Mouse (Mus musculus) R1 (cell line): ENCODE measurements around the gene Fen1.

Source experiments
- DNase-seq: peaks from one replicate; pipeline ENCODE4 v3.0.0-alpha.2; 2018; ENCODE audit warnings: low read depth, low spot score

Fen1 gene

DNA sequence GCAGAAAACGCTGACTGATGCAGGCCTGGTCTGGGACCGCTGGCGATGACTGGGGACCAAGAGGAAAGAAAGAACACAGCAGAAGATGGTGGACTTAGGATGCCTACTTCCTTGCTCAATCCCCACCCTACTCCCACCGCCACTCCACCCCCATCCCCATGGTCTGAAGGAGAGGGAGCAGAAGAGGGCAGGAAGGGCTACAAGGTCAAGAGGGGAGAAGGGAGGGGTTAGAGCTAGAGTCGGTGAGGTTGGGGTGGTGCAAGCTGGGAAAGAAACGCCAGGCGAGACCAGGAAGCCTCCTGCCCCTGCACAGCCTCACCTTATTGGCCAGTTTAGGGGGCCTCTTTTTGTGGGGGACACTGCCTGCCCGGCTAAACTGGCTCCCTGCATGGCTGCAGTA, 12.1 kb upstream of the Fen1 start:
- DNase-seq: peak; percentile 51

DNA sequence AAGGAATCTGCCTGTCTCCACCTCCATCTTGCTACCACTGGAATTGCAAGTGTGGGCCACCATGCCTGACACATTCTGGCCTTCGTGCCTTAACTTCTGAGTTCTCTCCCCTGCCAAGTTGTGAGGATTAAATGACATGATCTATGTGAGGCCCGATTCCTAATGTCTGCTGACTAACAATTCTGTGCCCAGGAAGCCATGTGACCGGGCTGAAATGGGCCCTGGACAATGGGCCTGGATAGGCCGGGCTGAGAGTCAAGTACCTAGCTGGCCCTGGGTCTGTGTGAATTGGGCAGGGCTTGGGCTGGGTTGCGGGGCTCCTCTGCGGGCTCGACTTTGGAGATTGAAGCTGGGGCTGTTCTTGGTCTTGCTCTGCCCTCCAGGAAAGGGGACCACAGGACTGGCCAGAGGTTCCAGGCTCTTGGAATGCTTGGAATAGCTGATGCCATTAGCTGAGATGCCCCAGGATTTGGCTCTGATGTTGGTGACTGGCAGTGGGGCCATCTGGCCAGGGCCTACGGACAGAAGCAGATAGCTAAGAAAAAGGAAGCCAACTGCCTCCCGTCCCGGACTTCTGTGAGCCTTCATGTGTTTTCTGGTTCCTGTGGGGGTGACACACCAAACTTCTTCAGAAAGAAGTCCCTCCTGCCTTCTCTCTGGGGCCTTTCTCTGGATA, 10.0 kb upstream of the Fen1 start:
- no peak for DNase-seq

DNA sequence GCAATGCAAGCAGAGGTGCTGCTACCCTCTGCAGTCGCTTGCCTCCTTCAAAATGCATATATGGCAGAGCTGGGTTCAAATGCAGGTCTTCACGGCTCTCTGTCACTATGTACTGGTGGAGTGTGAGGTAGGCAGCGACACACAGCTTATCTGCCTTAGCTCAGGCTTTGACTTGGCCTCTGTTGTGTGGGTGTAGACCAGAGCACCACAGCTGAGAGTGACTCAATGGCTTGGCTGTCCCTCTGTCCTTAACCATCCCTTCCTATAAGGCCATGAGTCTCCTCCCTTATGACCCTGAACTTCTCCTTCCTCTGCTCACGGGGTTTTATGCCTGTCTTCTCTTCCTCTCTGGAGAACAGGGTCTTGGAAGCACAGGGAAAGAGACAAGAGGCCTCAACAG, 6.9 kb upstream of the Fen1 start:
- DNase-seq: no peak

DNA sequence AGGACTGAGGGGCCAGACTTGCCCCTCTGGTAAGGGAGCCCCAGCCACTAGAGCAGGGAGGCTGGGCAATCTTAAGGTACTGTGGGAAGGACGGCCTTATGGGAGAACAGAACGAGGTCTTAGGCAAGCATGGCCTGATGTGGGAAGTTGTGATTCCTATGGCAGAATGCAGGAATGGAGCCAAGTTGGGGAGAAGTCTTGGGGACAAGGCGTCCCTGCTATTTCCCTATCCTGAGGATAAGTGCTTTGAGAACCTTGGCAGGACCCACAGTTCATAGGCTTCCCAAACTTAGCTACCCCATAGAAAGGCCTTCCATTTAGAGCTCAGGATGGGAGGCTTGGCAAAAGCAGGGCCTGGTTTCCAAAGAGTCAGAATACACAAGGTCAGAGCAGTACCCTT, 4.9 kb upstream of the Fen1 start:
- DNase-seq: no peak

DNA sequence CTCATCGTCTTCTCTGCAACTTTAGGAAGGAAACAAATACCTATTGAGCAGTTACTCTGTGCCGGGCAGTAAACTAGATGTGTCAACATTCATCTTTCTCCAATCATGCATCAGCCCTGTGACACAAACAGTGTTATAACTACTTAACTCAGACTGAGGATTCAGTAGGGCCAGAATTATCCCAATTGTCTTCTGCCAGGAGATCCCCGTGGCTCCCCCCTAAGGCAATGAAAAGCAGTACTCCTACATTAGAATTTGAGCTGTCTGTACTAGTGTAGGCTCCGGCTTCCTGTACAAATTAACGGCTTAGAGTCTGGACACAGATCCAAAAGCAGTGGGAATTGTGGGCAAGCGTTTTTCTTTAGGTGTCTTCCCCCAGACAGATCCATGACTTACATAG, 1.1 kb upstream of the Fen1 start:
- no peak for DNase-seq

DNA sequence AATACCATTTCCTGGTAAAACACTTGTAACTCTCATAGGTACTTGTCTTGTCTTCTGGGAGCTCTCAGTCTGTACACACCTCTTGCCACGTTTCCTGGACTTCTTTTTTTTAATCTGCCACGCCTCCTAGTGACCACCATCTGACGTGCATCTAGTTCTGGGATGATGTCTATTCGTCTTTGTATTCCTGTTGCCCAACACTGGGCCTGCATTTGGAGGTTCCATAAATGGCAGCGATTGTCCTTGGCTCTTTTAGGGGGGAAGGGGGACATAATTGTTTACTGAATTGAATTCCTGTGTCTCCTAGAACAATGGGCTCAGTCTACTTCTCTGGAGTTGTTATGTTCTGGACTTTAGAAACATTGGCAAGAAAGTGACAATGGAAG, 640 bp upstream of the Fen1 start:
- DNase-seq: peak; percentile 85

DNA sequence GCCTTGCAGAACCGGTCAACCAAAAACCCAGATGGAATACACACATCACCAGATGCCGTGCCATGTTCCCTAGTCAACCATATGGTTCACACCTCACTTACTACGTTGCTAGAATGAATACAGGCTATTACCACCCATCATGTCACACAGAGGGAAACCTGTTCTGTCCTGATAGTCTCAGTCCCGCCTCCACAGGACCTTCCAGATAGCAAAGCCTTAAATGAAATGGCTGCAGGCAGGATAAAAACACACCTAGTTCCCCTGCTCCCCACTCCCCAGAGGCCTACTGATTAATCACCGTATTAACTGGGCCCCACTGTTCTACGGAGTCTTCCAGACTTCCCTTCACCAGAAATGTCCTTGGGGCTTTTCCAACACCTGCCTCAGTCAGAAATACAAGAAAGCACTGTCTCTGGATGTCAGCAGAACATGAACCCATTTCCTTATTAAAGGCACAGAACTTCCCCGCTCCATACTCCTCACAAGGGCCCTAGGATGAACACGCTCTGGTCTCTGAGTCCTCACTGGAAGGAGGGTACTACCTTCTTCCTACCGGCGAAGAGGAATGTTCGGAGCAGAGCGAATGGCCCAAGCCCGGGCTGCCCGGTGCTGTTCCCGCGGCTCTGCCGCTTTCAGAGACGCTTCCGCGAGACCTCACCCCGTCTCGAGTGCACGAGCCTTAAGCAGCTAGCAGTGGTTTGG, 672 bp downstream of the Fen1 start:
- peak; percentile 47 for DNase-seq

DNA sequence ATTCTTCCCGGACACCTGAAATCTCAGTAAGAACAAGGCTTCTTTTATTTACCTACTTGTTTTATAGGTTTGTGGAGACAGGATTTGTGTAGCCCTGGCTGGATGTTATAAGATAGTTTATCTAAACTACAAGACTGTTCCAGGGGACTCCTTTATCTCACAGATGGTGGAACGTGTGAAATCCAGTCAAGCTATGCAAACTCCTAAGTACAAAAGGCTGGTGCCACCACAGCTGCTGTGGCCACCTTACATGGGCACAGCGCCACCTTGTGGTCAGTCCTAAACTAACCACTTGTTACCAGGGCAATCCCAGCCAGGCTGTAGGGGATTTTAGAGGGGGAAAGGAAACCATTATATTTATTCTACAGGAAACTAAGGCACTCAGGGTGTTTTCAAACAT, 5.2 kb downstream of the Fen1 start:
- DNase-seq: peak; percentile 86

DNA sequence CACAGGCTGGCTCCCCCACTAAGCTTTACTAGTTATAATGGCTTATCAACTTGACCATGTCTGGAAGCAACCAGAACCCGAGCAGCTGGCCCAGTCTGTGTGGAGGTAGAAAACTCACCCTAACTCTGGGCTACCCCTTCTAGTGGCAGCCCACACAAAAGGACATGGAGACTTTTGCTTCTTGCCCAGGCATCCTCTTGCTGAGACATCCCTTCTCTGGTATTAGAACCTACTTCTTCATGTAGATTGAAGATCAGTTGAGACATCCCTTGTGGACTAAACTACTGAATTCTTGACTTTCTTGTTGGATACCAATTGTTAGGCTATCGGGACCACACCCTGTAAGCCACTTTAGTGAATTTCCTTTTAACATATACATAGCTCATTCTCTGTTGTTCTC, 5.7 kb downstream of the Fen1 start:
- no peak for DNase-seq

DNA sequence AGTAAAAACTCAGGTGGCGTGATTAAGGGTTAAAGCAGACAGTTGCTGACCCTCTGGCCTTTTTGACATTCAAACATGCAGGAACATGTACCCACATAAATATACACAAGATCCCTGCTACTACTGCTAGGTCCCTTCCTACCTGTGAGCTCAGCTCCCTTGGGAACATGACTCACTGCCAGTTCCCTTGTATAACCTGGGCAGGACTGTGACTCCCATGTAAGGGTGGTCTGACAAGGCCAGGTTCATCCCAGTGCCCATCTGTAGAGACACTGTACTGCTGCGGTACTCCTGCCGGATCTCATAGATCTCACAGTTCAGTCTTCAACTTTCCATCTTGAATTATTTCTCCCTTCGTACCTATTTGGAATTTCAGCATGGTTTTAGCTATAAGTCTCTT, 6.8 kb downstream of the Fen1 start:
- no peak for DNase-seq

DNA sequence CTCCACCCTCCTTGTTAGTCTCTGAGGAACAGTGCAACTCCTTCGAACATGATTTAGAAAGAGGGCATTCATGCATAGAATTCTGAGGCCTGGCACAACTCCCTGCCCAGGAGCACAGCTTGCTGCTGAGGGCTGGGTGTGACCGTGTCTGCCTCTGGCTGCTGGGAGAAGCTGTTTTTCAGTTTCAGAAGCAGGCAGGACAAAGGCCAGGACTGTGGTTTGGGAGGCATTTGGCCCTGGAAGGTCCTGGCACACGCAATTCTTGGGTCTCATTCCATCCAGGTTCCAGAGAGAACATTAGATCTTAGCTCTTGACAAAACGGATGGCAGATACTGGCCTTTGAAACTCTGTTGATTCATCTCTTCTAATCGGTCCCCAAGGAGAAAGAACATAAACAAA, 8.7 kb downstream of the Fen1 start:
- no peak for DNase-seq

DNA sequence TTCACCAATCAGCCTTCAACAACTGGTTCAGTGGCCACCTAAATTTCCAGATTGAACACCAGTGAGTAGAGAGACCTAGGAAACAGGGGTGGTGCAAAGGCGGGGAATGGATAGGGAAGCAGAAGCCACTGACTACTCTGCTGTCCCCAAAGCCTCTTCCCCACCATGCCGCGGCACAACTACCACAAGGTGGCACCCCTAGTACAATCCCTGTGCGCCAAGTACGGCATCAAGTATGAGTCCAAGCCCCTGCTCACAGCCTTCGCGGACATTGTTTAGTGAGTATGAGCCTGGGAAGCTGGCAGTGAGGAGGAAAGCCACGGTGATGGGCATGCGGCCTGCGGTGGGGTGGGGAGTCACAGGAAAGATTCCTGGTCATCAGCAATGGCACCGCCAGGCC, 9.6 kb downstream of the Fen1 start:
- DNase-seq: peak; percentile 63

DNA sequence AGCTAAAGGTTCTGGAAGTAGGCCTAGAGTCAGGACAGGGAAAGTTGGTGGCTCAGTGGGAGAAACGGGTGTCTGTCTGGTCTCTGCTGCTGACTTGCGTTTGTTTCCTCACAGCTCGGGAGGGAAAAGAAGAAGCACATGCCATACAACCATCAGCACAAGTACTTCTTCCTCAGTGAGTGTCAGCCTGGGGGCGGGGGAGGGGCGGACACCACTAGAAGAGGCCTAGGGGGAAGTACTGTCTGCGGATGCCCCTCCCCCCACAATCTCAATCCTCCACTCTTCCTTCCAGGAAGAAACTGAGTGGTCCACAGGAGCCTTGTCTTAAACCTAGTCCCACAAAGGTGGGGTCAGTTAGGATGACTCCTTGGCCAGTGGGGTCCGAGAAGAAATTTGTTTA, 12.6 kb downstream of the Fen1 start:
- peak; percentile 57 for DNase-seq

DNA sequence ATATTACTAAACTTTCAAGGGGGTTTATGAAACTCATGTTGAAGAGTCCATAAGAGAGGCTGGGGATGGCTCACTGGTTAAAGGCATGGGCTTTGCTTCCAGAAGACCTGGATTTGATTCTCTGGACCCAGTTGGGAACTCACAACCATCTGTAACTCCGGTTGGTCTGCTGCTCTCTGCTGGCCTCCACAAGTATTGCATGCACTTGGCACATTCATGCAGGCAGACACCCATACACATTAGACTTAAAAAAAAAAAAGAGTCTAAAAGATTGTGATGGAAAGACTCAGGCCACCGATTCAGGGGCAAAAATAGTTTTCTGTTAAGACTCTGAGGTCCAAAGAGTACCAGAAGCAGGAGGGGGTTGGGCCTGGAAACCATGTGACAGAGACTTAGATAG, 13.2 kb downstream of the Fen1 start:
- peak; percentile 82 for DNase-seq

DNA sequence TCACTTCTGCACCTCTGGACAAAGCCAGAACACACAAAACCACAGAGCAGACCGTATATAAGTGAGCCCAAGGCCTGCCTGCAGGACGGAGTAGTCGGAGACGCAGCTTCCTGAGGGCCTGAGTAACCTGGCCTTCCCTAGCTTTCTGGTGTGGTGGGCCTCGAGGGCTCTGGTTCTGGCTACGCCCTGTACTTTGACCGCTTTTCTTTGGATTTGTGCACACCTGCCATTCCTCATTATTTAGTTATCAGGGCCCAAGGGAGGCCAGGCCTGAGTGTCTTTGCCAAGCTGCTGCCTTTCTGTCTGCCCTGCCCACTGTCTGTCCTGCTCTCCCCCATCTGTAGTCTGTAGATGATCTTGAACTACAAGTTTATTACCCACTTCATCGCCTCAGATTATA, 14.0 kb downstream of the Fen1 start:
- no peak for DNase-seq

DNA sequence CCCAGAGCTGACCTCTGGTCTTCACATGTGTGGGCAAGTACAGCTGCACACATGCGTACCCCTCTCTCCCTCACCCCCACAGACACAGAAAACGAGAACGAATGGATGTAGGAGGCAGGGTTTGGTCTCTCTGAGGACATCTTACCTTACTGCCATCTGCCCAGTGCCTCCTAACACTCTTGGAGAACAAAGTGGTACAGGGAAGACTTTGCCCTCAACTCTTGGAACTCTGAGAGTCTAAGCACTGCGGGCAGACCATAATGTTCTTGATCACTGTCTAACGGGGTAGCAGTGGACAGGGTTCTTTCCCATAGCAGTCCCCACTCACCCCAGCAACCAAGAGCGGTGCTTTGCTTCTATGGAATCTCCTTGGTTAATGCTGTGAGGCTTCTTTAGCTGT, 14.9 kb downstream of the Fen1 start:
- DNase-seq: no peak

DNA sequence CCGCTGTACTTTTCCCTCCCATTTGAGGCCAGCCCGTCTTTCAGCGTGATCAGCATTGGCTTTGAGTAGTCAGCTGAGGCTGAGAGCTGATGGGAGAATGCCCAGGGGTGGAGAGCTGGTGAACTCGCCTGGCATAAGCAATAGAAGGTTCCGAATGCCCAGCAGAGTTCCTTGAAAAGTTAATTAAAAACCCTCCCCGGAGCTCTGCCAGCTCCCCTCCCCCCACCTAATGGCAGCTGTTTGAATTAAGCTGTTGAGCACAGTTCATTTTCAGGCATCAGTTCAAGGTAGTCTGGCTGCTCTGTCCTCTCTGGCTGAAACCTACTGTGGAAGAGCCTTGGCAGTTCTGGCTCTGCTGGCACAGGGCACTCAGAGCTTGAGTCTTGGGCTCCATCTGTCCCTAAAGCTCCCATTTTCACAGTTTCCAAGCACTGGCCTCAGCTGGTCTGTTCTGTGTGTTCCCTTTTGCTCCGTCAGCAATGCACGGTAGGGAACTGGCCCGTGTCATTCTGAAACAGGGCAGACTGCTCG, 15.6 kb downstream of the Fen1 start:
- DNase-seq: no peak

DNA sequence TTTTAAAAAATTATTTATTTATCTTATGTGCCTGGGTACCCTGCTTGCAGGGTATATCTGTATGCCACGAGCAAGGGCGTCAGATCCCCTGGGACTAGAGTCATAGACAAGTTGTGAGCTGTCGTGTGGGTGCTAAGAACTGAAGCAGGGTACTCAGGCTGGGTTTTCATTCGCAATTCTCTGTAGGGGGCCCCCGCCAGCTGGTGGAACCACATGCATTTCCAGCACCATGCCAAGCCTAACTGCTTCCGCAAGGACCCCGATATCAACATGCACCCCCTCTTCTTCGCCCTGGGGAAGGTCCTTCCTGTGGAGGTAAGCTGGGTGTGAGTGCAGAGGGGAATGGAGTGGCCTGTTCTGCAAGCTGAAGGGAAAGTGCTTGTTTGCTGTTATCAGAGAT, 17.4 kb downstream of the Fen1 start:
- DNase-seq: no peak

DNA sequence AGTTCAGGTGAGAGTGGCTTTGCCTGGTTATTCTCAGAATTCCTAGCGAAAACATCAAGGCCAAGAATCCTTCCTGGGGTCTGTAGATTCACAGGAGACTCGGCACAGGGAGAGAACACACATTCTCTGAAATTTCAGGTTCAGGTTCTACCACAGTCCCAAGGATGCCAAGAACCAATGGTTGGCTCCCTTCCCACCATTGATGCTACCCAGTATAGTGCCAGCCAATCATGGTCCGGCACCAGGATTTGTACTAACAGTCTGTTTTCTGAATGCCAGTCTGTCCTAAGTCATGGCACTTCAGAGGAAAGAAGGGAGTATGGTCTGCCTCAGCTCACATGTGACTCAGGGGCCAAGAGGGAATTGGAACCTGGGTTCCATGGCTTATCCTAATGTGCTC, 18.1 kb downstream of the Fen1 start:
- DNase-seq: no peak

DNA sequence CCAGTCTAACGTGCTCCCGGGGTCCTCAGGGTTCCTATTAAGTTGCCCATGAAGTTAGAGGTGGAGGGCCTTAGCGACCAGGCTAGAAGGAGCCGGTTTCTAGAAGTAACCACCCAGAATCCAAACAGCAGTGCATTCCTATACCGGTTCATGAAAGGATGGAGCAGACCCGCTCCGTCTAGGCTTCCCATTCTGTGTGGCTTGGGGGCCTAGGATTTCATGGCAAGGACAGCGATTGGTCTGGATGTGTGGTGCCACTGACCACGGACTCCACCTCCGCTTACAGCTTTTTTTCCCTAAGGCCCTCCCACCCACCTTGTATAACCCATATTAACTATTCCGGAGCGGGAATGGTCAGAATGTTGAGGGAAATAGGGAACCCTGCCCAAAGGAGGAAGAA, 19.9 kb downstream of the Fen1 start:
- no peak for DNase-seq

DNA sequence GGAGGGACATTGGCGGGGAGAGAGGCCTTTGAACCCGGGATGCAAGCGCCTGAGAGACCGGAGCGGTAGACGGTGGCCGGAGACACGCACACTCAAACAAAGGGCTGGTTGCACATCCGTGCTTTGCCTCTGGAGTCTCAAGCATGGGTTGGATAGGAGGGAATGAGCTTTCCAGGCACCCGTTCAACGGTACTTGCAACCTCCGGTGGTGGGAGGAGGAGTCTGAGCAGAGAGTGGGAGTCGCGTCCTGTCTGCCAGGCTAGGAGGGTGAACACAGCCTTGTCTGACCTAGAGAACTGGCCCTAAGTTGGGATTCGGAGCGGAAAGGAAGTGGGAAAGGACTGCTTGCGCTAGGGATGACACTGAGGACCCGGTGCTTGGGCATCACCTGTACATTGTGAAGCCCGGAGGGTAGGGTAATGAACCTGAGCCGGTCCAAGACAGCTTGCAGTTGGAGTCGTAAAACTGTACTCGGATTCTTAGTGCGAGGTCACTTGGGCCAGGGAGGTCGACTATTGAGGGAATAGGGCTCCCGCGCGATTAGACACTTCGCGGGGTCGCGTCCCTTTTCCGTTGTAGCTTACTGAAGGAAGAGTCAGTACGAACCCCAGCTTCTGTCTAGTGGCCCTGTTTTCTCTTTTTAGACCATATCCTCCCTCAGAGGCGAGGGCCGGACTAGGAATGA, 20.5 kb downstream of the Fen1 start:
- peak; percentile 86 for DNase-seq

DNA sequence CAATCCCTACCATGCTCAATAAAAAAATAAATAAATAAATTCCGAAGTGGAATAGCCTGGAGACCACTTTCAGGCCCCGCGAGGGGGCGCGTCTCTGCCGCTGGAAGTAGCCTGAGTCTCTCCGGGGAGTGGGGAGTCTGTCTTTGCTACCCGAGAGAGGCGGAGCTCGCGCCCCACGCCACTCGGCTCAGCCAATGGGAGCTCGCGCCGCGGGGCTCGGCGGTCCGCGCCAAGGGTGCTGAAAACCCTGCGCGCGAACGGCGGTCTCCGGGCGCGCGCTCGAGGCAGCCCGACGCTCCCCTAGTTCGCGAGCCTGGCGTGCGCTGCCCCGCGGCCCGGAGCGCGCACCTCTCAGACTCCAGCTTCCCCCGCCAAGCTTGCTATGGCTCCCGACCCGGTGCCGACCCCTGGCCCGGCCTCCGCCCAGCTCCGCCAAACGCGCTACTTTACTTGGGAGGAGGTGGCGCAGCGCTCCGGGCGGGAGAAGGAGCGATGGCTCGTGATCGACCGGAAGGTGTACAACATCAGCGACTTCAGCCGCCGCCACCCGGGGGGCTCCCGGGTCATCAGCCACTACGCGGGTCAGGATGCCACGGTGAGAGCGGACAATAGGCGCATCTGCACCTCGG, 21.2 kb downstream of the Fen1 start, which contains the start of gene Fads1:
Gene Fads1 (plus strand): TSS at position 219 of the 629 bp plus-strand sequence.
- DNase-seq: peak; percentile 96
